13 mouse cellular contexts compared by ENCODE assay signal in the genomic region with DNA sequence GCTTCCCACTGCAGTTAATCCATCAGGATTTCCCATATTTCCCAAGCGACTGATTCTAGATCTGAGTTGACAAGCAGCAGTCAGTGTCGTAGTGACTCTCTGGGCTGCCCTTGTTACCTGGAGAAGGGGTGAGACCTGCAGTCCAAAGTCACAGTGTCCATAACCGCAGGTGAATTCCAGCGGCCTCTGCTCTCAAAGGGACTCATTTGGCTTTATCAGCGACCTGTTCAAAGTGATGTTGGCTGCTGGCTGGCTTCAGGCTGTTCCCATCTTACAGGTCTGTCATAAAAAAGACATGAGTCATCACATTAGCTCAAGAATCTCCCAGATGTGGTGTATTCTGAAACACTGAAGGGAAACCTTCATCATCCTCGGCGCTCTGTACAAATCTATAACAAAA. TPM values are rescaled to one million over a fixed set of nuclear protein-coding genes. Genes with fewer than 3 reads are reported as not detected.
"Had no signal": no experiment of that assay in that cellular context is flagged by ENCODE, and none has a peak within 500 bp of the region (broad histone marks: within the 10 kb centered on the region; RNA-seq: fewer than 3 reads in every experiment).

No protein-coding gene starts in this region.

- DNase-seq: kidney, adult 18-20 months; kidney, postnatal 25 days; lung, adult 18-20 months; right cerebral cortex, adult 18-20 months; right cerebral cortex, postnatal 25 days; thymus, adult 2 months; thymus, postnatal 25 days had no signal

- ATAC-seq: midbrain, embryonic 13.5 days had no signal

- H3K36me3 ChIP-seq: limb, embryonic 10.5 days; midbrain, embryonic 13.5 days; neural tube, embryonic 15.5 days had no signal

- H3K4me2 ChIP-seq: midbrain, embryonic 13.5 days; neural tube, embryonic 15.5 days had no signal

- H3K4me1 ChIP-seq: limb, embryonic 10.5 days; midbrain, embryonic 13.5 days; neural tube, embryonic 15.5 days had no signal

- H3K27ac ChIP-seq: left cerebral cortex, adult 2 months; limb, embryonic 10.5 days; midbrain, embryonic 13.5 days; neural tube, embryonic 15.5 days; stomach, postnatal 0 days had no signal

- H3K4me3 ChIP-seq: left cerebral cortex, adult 2 months; limb, embryonic 10.5 days; midbrain, embryonic 13.5 days; neural tube, embryonic 15.5 days had no signal

- H3K9me3 ChIP-seq: limb, embryonic 10.5 days; midbrain, embryonic 13.5 days; neural tube, embryonic 15.5 days had no signal

- H3K9ac ChIP-seq: midbrain, embryonic 13.5 days; neural tube, embryonic 15.5 days had no signal

RNA-seq across cellular contexts. Expression of gene Slc30a10, which starts 5.7 kb away (rescaled TPM):
- polyA plus RNA-seq: lung, embryonic 16.5 days had no signal
